Mouse (Mus musculus): Measurements from ENCODE around the gene Zfp867.

- 0 out of 2 replicates have a peak, but pooled peaks have one; percentile 61 for TF ChIP-seq POLR2A (IDR thresholded peaks at IDR 0.05; ENCODE audit: extremely low read depth, insufficient read depth, low read length)
- TF ChIP-seq CTCF (IDR thresholded peaks at IDR 0.05; ENCODE audit: low read depth, low read length): no peak
Measured at GRCm38 (mm10) chr11:59449741-59450229, 22.5 kb downstream of the Zfp867 start, which contains the start of gene Jmjd4.

Measured in liver, adult 2 months (tissue).